Mouse (Mus musculus) cerebellum, postnatal 14 days (tissue): Measurements from ENCODE around the gene Trim15.

ENCODE experiments used
- DNase-seq, 2 experiments: peaks; one replicate each; pipeline ENCODE4 v3.0.0; 2021; ENCODE audit warnings: mixed read lengths in 2 of 2

Trim15 gene

DNA sequence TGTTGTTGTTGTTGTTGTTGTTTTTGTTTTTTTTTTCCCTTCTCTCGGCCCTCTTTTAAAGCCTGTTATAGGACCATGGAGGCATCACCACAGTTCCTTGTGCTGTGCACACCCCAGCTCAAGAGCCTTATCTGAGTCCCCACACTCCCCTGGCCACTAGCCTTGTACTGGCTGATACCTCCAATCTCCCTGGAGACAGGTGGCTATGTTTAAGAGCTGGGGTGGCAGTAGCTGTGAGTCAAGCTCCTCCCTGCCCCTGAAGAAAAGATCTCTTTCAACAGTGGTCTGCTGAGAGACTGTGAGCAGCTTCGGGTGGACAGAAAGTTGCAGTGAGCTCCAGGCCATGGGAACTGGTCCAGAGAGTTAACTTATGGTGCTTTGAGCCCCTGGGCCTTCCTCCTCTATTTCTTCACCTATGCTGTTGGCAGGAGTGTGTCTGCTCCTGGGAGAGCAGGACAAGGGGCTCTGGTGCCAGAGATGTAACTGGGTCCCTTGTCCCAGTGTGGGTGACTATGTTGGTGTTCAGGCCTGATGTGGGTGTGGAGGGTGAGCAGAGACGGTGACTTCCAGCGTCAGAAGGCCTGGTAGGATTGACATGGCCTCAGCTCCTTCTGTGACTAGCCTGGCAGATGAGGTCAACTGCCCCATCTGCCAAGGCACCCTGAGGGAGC, 2.4 kb upstream of the Trim15 start, which contains the start of gene Trim10:
Trim10 (plus strand) TSS at position 291 of the 671 bp plus-strand sequence.
- DNase-seq: no peak

DNA sequence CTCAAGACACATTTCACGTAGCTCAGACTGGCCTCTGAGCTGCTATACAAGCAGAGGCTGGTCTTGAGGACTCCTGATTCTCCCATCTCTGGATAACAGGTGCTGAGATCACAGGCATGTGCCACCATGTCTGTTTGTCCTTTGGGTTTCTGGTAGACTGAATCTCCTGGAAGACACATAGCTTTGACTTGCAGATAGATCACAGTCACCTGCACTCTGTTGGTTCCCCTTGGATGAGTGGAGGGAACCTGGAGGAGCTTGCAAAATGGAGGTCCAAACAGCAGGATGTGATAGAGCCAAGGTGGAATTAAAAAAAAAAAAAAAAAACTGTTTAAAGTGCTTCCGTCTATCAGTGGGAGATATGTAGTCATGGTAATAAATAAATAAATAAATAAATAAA, 1.8 kb upstream of the Trim15 start:
- no peak for DNase-seq

DNA sequence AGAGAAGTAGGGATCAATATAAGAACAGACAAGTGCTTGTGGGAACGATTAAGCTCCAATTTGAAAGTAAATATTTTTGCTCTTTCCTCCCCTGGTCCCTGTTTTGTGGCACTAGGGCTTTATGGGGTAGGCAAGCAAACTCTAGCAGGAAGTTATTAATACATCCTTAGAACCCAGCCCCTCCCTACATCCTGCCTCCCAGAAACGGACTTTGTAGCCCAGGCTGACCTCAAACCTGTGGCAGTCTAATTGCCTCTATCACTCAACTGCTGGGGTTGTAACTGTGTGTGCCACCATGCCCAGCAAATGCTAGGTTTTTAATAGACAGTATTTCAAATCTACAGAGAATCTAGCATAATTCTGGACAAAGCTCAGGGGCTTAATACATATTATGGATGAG, 5.3 kb downstream of the Trim15 start:
- DNase-seq: no peak

DNA sequence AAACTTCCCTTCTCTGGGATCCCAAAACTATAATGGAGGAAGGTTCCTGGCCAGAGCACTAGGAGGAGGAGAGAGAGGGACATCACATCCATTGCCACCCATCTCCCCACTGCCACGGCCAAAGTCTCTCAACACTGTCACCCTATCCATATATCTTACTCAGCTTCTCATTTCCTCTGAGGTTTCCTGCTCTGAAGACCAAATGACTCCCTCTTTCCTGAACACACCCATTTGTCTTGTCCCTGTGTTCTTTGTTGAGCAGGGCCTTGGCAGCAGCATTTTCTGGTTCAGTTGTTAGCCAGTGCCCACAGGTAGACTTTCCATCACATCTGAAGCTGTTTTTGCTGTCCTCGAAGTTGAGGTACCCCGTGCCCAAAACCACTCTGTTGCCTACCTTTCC, 8.8 kb downstream of the Trim15 start:
- DNase-seq: no peak

DNA sequence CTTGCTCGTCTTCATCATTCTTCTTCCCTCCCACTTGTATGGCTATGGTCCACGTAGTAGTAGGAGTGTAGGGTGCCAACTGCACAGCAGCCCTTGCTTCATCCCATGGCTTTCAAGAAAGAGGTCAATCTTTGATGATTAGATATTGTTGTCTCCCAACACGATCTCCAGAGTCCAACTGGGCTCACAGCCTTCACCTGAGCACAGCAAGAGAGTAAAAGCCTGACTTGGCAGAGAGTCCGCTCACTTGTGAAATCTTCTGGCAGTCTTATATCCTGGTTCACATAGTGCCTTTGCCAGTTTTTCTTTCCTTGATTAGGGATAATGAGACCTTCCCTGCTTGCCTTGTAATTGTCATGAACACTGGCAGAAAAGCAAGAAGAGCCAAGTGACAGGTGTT, 10.8 kb downstream of the Trim15 start:
- DNase-seq: no peak

GRCm38 (mm10) chr17:36855484-36855883, 11.5 kb downstream of the Trim15 start:
- no peak for DNase-seq

- no peak for DNase-seq
Measured at GRCm38 (mm10) chr17:36851627-36852026, 15.4 kb downstream of the Trim15 start.

- no peak for DNase-seq
Measured at GRCm38 (mm10) chr17:36851200-36851599, 15.8 kb downstream of the Trim15 start.

DNA sequence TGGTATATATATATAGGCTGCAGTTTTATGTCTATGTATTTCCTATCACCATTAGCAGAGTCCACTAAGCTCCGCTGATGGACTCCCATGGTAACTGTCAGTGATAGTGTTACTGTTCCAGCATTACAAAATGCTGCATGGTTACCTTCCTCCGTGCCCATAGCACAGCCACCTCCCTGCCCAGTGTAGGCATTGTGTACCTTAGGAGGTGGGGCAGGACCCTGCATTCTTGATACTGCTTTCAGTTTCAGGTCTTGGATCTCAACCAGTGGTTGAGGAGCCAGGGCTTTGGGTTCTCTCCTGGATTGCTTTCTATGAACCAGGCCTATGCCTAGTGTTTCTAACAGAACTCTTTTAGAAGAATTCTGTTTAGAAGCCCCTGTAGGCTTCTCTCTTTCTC, 17.0 kb downstream of the Trim15 start:
- no peak for DNase-seq

GRCm38 (mm10) chr17:36848911-36849310, 18.1 kb downstream of the Trim15 start:
- no peak for DNase-seq

GRCm38 (mm10) chr17:36844725-36845124, 22.3 kb downstream of the Trim15 start:
- no peak for DNase-seq

DNA sequence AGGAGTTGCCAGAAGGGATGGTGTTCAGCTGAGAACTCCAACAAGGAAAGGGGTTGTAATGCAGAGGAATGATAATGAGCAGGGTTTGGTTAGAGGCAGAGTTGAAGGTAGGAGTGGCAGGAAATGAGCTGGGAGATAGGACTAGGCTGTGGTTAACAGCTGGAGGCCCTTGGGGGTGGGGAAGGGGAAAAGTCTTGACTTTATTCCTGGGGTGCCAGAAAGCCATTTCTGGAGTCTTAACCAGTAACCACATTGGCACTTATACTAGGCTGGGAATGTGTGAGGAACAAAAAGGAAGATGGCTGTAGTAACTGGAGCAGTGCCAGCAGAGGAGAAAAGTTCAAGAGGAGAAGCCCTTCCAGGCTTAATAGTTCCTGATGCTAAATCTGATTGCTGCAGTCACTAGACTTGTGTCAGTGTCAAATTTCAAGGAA, 22.7 kb downstream of the Trim15 start:
- DNase-seq: no peak

GRCm38 (mm10) chr17:36843696-36844095, 23.3 kb downstream of the Trim15 start:
- no peak for DNase-seq

DNA sequence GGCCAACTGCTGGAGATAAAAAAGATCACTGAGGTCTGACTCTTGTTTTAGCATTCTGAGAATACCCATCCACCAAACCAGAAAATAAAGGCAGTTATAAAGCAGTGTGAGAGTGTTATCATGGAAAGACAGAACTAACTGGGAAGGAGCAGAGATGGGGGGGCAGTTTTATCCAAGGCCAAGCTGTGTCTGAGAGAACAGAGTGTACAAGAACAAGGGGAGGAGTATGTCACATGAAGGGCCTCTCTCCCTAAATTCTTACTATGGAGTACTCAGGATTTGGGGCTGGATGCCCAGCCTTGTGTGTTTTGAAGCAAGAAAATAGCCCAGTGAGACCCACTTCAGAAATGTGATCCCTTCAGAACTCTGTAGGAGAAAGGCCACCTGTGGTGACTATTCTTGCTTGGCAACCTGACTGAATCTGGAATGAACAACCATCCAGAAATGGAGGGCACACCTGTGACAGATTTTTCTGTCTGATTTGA, 26.0 kb downstream of the Trim15 start:
- DNase-seq: no peak

DNA sequence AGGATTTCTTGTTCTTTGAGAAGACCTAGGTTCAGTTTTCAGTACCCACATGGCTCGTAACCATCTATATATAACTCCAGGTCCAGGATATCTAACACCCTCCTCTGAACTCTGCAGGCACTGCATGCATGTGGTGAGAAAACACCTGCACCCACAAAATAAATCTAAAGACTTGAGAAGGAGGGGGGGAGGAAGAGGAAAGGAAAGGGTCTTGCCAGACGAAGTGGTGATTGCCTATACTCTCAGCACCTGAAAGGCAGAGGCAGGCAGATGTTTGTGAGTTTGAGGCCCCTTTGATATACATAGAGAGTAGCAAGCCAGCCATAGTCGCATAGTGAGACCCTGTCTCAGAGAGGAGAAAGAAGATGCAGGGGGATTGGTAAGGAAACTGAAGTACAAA, 27.1 kb downstream of the Trim15 start:
- no peak for DNase-seq

GRCm38 (mm10) chr17:36839001-36839400, 28.0 kb downstream of the Trim15 start:
- no peak for DNase-seq

- peak; percentile 98 to 99 for DNase-seq
Measured at GRCm38 (mm10) chr17:36836874-36837647, 29.9 kb downstream of the Trim15 start, which contains the start of gene Trim26. TSS of gene Trim26 (plus strand) at chr17:36837134.

DNA sequence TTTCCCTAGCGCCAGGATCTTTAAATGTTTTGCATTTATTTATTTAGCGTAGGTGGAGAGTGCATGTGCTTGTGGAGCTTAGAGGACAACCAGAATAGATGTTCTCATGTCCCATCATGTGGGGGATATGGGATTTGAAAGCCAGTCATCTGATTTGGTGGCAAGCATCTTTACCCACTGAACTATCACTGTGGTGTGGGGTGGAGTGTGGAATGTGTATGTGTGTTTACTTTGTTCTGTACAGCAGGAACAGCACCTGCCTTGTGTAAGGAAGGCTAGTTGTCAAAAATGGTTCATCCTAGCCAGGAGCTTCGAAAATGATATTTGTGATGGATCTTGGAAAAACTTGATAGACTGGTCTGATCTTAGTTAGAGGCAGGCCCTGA, 30.6 kb downstream of the Trim15 start:
- no peak for DNase-seq

- peak; percentile 45 to 47 for DNase-seq
Measured at GRCm38 (mm10) chr17:36835591-36836426, 31.2 kb downstream of the Trim15 start.

DNA sequence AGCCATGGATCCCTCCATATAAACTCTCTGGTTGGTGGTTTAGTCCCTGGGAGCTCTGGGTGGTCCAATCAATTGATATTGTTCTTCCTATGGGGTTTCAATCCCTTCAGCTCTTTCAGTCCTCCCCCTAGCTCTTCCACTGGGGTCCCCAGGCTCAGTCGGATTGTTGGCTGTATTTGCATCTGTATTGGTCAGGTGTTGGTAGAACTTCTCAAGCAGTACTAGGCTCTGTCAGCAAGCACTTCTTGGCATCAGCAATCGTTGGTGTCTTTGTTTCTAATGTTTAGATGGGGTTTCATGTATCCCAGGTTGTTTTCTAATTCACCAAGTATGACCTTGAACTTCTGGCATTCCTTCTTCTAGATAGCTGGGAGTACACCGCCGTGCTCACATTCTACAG, 34.3 kb downstream of the Trim15 start:
- no peak for DNase-seq

DNA sequence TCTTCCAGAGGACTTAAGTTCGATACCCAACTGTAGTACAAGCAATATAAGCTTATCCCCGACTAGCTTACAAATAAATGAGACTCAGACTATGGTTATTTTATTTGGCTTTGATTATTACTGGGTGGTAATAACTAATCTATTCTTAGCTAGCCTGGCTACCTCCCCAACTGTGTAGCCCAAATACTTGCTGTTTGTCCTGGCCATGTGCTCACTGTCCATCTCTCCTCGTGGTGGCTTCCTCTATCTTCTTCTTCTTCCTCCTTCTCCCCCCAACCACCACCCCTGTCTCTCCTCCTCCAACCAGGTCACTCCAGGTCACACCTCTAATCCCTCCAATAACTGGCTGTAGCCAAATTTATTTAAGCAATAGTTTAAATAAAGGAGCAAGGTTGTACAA, 36.5 kb downstream of the Trim15 start:
- no peak for DNase-seq

- DNase-seq: no peak
Measured at GRCm38 (mm10) chr17:36828488-36828887, 38.5 kb downstream of the Trim15 start.

DNA sequence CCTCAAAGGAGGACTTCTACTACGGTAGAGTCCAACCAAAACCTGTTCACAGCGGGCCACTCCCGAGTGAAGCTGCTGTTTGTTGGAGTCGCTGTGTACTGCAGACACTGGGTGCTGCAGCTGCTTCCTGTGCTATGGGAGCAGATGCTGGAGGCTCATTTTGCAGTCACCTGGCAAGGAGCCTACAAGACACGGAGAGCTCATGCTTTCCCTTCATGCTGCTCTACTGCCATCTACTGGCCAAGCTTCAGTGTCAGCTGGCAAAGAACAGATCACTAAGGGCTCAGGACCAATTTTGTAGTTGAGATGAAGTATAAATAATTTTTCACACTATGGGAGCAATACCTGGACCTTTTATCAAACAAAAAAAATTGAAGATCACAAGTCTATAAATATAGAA, 41.0 kb downstream of the Trim15 start:
- DNase-seq: peak; percentile 94 to 97
